Mouse (Mus musculus) monocyte, adult 5-6 weeks (primary cell): ENCODE measurements around the gene Mpst. TPM values are rescaled to one million over a fixed set of nuclear protein-coding genes. Genes with fewer than 3 reads are reported as not detected.

Source experiments
- ATAC-seq: fragments of 153-309, 156-312 bp; replicated peaks from 2 replicates; pipeline ENCODE4 v1.8.0; 2017; ENCODE audit warnings: mild to moderate bottlenecking; ENCODE audit not compliant: low TSS enrichment, insufficient number of reproducible peaks, severe bottlenecking, poor library complexity, low FRiP score
- total RNA-seq: library from RNA; stranded (forward); fragments of 200-1000, 200-491, 200-594 nt; gene quantifications from 3 replicates; pipeline ENCODE4 v1.2.3, GENCODE M21; 2017

The Mpst gene
- total RNA-seq, 1 experiment from 2014 or later = 8.7 TPM

- no peak for ATAC-seq
Measured at GRCm38 (mm10) chr15:78430874-78431273, 24.7 kb downstream of the Mpst start.

DNA sequence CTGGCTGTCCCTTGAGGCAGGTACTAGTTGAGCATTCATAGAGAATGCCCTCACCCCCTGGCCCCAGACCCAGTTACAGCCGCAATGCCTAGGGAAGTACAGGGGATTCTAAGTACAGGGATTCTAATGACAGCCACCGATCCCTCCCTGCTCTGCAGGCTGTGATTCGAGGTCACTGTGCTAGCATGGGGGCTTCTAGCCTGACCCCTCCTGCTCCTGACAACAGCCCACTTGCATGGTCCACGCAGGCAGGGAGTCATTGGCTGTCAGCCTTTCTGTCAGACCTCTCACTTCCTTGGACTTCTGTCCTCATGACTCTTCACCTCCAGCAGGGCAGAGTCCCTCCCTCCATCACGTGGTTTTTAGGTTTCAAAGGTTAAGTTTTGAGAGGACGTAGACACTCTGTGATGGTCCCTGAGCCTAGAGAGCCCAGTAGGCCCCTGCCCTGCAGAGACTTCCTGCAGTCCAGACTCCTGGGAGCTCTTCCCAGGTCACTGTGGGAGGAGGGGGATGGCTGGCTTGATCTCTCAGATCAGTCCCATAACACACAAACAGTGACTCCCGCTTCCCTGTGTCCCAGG is 25.4 kb downstream of the Mpst start:
- no peak for ATAC-seq

- ATAC-seq = no peak
Measured at GRCm38 (mm10) chr15:78434896-78435520, 28.8 kb downstream of the Mpst start.

DNA sequence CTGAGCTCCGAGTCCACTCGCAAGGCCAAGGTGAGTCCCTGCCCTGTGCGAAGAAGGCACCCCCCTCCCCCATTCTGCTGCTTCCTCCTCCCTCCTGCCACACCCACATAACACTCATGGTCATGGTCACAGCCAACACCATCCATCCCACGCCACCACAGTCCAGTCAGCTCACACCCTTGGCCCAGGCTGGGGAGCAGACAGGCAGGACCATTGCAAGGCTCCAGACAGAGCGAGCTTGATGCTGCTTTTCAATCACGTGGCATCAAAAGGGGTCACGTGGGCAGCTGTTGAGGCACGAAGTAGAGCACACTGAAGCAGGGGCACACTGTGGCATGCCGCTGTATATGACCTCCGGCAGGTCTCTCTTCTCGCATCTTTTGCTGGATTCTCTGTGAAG is 29.5 kb downstream of the Mpst start:
- no peak for ATAC-seq

DNA sequence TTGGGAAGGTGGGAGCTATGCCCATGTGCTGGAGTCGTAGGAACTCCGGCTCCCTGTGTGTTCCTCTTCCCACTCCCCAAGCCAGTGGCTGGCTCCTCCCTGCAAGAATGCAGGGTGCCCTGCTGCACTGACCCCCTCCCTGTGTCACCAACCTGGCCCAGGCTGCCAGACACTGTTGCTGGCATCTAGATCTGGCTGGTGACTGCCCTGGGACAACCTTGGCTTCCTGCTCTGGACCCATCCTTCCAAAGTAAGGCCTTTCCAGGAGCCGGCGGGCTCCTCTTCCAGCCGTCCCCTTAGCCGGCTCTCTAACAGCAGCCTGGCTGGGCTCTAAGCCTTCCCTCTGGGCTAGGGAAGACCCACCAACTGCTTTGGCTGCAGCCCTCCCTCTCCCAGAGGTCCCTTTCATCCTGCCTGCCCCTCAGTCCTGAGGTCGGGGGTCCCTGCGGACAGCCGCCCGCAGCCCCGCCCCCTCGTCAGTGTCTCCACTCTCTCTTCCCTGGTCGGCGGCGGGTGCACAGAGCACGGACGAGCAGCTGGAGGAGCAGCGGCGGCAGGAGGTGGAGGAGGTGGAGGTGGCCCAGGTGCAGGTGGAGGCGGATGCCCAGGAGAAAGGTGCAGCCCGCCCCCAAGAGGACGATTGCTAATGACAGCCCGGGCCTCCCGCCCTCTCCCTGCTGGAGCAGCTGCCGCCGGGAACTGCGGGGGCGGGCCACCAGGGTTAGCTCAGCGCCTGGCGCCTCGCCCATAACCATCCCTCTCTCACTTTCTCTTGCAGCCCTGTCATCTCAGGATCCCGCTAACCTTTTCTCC is 30.4 kb downstream of the Mpst start:
- ATAC-seq = no peak

DNA sequence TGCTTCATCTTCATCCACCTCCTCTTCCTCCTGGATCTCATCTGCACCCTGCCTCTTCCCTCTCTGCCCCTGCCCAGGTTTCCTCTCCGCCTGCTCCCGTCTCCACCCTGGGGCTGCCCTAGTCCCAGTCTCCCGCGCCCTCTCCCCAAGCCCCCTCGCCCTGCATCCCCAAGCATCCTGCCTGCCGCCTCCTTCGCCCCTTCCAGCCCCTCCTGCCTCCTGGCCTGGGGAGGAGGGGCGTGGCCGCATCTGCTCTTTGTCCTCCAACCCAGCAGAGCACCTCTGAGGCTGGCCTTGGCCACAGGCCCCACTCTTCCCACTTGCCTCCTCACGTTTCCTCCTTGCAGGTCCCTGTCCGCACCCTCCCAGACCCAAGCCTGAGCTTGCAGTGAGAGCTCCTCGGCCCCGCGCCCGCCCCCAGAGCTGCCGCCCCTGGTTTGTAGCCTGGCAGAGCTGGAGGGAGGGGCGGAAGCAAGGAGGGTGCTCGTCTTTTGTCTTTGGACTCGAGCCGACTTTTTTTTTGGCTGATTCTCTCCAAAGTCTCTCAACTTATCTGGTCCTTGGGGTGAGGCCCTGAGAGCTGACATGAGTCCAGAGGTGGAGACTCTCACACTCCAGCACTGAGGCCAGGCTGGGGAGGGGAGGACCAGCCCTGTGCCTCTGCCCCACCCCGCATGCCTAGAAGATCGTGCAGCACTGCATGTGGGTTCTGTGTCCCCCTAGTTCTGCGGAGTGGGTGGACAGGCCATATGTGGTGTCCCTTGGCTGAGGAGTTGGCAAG is 31.2 kb downstream of the Mpst start:
- ATAC-seq = no peak

DNA sequence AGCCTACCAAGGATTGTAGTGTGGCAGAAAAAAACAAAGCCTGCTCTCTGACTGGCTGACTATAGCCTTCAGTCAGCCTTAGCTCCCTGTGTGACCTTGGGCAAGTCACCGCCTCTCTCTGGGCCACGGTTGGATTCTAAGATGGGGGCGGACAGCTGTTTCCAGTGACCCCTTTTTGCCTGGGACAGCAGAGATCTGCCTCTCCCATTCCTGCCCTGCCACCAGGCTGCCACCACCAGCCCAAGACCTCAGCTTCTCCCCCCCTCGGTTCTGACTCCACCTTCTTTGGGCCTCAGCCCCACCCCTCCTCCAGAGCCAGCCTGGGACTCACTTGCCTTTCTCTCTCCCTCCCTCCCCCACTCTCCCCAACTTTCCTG is 31.8 kb downstream of the Mpst start:
- no peak for ATAC-seq

- no peak for ATAC-seq
Measured at GRCm38 (mm10) chr15:78438505-78438904, 32.3 kb downstream of the Mpst start.

DNA sequence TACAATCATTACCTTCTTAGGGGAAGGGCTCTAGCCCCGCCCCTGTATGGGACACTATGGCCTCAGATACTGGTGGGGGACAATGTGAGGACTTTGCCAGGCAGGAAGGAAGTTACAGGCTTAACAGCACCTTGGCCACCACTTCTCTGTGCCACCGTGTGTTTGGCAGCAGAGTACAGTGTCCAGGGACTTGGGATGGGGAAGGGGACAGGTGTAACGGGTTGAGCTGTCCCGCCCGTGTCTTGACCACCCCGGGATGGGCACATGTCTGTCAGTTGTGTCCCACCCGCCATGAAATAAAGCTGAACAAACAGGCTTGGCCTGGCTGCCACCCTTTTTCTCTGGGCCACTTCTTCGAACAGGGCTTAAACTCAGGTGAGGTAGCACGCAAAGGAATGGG is 32.8 kb downstream of the Mpst start:
- no peak for ATAC-seq

DNA sequence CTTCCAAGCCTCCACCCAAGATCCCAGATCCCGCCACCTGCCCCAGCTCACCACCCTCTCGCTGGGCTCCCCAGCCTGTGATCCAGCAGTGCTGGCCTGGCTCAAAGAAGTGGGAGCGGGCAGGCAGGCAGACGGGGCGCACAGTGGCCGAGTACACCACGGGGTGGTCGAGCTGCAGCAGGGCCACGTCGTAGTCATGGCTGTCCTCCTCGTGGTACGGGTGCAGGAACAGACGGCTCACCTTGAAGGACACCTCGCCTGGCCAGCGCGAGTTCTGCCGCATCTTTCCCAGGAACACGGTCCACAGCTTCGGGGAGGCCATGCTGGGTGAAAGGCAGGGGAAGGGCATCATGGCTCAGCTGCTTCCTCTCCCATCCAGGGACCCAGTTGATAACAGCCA is 36.0 kb downstream of the Mpst start:
- ATAC-seq = no peak

- ATAC-seq = no peak
Measured at GRCm38 (mm10) chr15:78443857-78444256, 37.6 kb downstream of the Mpst start.

- no peak for ATAC-seq
Measured at GRCm38 (mm10) chr15:78447121-78447520, 40.9 kb downstream of the Mpst start.

- peak; percentile 40; the same call in 1 of the 2 replicates for ATAC-seq
Measured at GRCm38 (mm10) chr15:78447746-78448535, 41.7 kb downstream of the Mpst start.

GRCm38 (mm10) chr15:78449131-78449530 is 42.9 kb downstream of the Mpst start:
- ATAC-seq = no peak

GRCm38 (mm10) chr15:78449694-78450418 is 43.6 kb downstream of the Mpst start:
- ATAC-seq = peak; percentile 35

GRCm38 (mm10) chr15:78450419-78450768 is 44.2 kb downstream of the Mpst start:
- 0 out of 2 replicates have a peak, but pooled peaks have one; percentile 1 for ATAC-seq

- no peak for ATAC-seq
Measured at GRCm38 (mm10) chr15:78451201-78451600, 45.0 kb downstream of the Mpst start.

DNA sequence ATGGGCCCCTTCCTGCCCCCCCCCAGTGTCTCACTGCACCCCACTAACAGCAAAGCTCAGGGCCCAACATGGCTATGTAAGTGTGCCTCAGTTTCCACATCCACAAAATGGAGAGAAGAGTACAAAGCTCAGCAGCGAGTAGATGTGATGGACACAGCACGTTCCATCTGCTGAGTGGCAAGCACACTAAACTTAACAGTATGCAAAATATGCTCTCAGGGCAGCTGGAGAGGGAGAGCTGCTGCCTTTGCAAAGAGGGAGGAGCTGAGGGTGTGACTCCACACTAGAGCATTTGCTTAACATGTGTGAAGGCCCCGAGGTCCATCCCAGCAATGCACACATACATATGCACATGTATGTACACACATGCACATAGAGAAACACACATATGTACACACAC is 46.7 kb downstream of the Mpst start:
- ATAC-seq = no peak
